Mouse (Mus musculus) CH12.LX (cell line): Measurements from ENCODE around the gene Reln.

Experiments used
- CTCF ChIP-seq, 2 experiments: IDR thresholded peaks in 1 of 2; conservative IDR thresholded peaks in 1 of 2; 2 replicates each; pipeline ENCODE4 v1.5.1; 2011 to 2012; ENCODE audit warnings: low read depth in 2 of 2, low read length in 2 of 2, improper control_type of control experiment in 1 of 2, inconsistent platforms in 1 of 2, mild to moderate bottlenecking in 1 of 2, moderate library complexity in 1 of 2
- GABPA ChIP-seq: IDR thresholded peaks from 2 replicates; pipeline ENCODE4 v1.6.1; 2012; ENCODE audit warnings: low read depth, low read length, improper control_type of control experiment, inconsistent platforms; ENCODE audit not compliant: insufficient replicate concordance
- MAX ChIP-seq: IDR thresholded peaks from 2 replicates; pipeline ENCODE4 v1.6.1; 2011; ENCODE audit warnings: low read length, improper control_type of control experiment
- MYC ChIP-seq: IDR thresholded peaks from 2 replicates; pipeline ENCODE4 v1.6.1; 2011; ENCODE audit warnings: low read depth, mild to moderate bottlenecking, improper control_type of control experiment, low read length
- NELFE ChIP-seq: IDR thresholded peaks from 2 replicates; pipeline ENCODE4 v1.6.1; 2011; ENCODE audit warnings: low read depth, low read length, improper control_type of control experiment
- NRF1 ChIP-seq: IDR thresholded peaks from 2 replicates; pipeline ENCODE4 v1.6.1; 2014; ENCODE audit warnings: low read depth, mild to moderate bottlenecking, inconsistent platforms, low read length, improper control_type of control experiment, moderate library complexity
- RCOR1 ChIP-seq: conservative IDR thresholded peaks from 2 replicates; pipeline ENCODE4 v1.6.1; 2012; ENCODE audit warnings: low read depth, mild to moderate bottlenecking, inconsistent platforms, low read length, improper control_type of control experiment

DNA sequence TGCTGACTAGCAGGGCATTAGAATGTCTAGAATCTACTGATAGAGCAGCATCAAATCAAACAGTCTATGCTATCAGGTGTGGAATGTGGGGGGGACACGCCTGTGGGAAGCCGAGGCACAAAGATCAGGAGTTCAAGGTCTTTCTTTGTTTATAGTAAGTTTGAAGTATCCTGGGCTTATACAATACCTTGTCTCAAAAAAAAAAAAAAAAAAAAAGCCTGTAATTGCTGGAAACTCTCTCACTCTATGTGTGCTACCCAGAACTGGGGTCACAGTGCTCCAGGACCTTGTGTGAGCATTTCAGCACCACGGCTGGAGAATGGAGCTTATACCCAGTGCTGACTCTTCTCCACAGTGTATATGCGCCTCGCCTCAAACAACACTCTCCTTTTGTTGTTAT lies 43.7 kb downstream of the Reln start:
- TF ChIP-seq MYC (no peak), CTCF (conservative IDR thresholded peaks at IDR 0.05 in 1 of 2, IDR thresholded peaks at IDR 0.05 in 1 of 2; ENCODE audit: low read depth in 2 of 2, low read length in 2 of 2) (no peak), NELFE (no peak), RCOR1 (no peak), NRF1 (no peak), MAX (no peak), GABPA (no peak)
